Mouse (Mus musculus) lung, adult 2 months (tissue): ENCODE measurements around the gene Nebl.

ENCODE experiments used
- CTCF ChIP-seq: fragments of 200-500 bp; IDR thresholded peaks from 2 replicates; pipeline ENCODE4 v1.5.1; 2011; ENCODE audit warnings: mild to moderate bottlenecking, low read length, control low read depth; ENCODE audit not compliant: insufficient read depth
- POLR2A ChIP-seq: fragments of 200-500 bp; IDR thresholded peaks from 2 replicates; pipeline ENCODE4 v1.6.1; 2011; ENCODE audit warnings: low read depth, mild to moderate bottlenecking, control low read depth, low read length, borderline replicate concordance; ENCODE audit errors: extremely low read depth

DNA sequence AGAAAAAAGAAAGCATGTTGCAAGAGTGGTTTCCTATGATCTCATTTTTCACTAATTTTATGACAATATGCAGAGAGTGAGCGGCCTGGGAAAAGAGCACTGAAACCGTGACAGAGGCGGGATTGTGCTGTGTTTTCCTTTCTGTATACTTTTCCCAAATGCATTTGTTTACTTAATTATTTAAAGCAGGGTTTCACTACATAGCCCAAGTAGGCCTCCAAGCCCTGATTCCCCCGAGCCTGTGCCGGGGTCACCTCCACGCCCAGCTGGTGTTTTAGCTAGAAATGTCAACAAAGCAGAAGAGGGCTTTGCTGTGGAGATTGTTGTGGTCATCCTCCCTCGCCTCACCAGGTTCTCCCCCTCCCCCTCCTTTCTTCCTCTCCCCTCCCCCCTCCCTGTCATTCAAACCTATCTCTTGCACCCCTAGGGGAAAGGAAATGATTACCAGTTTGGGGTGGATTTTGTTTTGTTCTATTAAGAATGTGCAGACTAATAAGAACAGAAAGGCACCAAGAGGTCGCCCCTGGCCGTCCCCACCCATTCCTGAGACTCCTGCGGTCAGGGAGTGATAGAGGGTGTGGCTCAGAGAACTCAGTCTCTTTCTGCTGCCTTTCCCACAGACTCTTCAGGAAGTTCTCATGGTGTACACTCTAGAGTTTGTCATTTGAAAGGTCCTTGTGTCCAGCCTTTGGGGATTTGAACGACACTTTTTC, 10.9 kb upstream of the Nebl start:
- no peak for TF ChIP-seq CTCF
- TF ChIP-seq POLR2A = no peak
